Mouse (Mus musculus): ENCODE data around the gene Tor1b. TPM values are rescaled to one million over a fixed set of nuclear protein-coding genes. Genes with fewer than 3 reads are reported as not detected.

Gene Tor1b
- polyA plus RNA-seq, 1 experiment from 2014 or later, result 27.2 TPM

DNA sequence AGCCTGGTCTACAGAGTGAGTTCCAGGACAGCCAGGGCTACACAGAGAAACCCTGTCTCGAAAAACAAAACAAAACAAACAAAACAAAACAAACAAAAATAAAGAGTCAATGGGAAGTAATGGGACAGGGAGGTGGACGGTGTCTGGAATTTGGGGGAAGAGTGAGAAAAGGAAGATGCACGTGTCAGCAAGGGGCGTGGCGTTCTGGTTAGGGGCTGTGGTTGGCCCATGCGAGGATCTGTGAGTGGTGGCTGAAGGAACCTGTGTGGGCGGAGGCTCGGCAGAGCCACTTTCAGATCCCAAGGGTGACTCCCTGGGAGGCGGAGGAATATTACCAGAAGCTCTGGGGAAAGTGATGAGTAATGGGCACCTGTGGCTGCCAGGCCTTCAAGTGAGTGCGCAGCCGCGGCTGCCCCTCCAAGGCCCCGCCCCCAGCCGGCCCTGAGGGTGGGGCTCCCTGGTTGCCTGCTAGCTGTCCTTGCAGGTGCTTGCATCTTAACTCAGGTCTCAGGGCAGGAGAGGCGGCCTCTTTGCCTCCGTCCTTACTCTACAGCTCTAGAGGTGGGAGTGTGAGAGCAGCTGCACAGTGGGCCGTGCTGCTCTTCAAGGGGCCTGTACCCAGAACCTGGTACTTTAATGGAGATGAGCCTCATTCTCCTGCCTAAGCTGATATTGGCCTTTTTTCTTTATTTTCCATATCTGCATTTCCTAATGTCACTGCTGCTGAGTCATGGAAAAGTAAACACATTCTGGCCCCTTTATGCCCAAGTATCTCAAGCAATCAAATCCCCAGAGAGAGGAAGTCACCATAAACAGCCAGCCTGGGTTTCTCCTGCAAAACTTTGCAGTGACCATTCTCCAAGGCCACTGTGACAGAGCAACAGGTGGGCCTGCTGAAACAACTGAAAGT lies 32.6 kb downstream of the Tor1b start:
- Histone ChIP-seq H3K4me2 (peak overlapping the region; percentile 56), H3K9me3 (ENCODE audit: control insufficient read depth, low read length) (no peaks in the 10 kb centered on the region), H3K4me1 (replicated peaks; ENCODE audit: control insufficient read depth, insufficient read depth, low read length) (peaks cover 18% of the 10 kb centered on the region), H3K36me3 (ENCODE audit: control insufficient read depth, insufficient read depth, low read length) (no peaks in the 10 kb centered on the region), H3K4me3 (ENCODE audit: low read depth, low read length) (no peak overlapping the region), H3K27me3 (replicated peaks; ENCODE audit: control insufficient read depth, insufficient read depth, low read length) (no peaks in the 10 kb centered on the region), H3K9ac (ENCODE audit: low read depth, low read length) (peak overlapping the region; percentile 42; the same call in 1 of the 2 replicates), H3K27ac (ENCODE audit: low read depth, low read length) (no peak overlapping the region)
- no peak for ATAC-seq (replicated peaks; ENCODE audit: low FRiP score)
- DNase-seq (ENCODE audit: low spot score), result peak; percentile 54
- WGBS, result 23% methylated on average over 17 of the region's 17 CpGs

GRCm38 (mm10) chr2:30990221-30990620 lies 37.5 kb downstream of the Tor1b start:
- Histone ChIP-seq H3K9me3 (ENCODE audit: control insufficient read depth, low read length) (no peaks in the 10 kb centered on the region), H3K27me3 (replicated peaks; ENCODE audit: control insufficient read depth, insufficient read depth, low read length) (no peaks in the 10 kb centered on the region), H3K36me3 (ENCODE audit: control insufficient read depth, insufficient read depth, low read length) (no peaks in the 10 kb centered on the region), H3K4me3 (ENCODE audit: low read depth, low read length) (no peak overlapping the region), H3K27ac (ENCODE audit: low read depth, low read length) (no peak overlapping the region), H3K9ac (ENCODE audit: low read depth, low read length) (no peak overlapping the region), H3K4me1 (replicated peaks; ENCODE audit: control insufficient read depth, insufficient read depth, low read length) (peaks cover 5% of the 10 kb centered on the region), H3K4me2 (no peak overlapping the region)
- ATAC-seq (replicated peaks; ENCODE audit: low FRiP score) (no peak), DNase-seq (ENCODE audit: low spot score) (no peak)
- 78% methylated on average over 9 of the region's 9 CpGs for WGBS

DNA sequence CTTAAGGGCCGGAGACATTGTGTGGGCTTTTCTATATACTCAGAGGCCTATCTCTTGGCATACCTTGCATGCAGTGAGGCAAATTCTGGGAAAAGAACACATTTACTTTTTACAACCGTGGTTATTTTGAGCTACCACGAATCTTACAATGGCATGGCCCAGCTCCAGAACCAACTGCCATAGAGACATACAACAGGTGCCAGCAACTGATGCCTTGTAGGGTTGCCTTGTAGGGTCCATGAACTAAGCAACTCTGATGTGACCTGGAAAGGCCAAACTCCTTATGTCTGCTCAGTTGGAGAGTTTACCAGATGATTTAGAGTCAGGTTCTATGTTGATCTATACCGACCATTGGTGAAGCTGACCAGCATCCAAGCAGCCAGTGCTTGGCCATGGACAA lies 42.1 kb downstream of the Tor1b start:
- DNase-seq (ENCODE audit: low spot score) (no peak), ATAC-seq (replicated peaks; ENCODE audit: low FRiP score) (no peak)
- Histone ChIP-seq H3K36me3 (ENCODE audit: control insufficient read depth, insufficient read depth, low read length) (no peaks in the 10 kb centered on the region), H3K27ac (ENCODE audit: low read depth, low read length) (no peak overlapping the region), H3K9ac (ENCODE audit: low read depth, low read length) (no peak overlapping the region), H3K27me3 (replicated peaks; ENCODE audit: control insufficient read depth, insufficient read depth, low read length) (no peaks in the 10 kb centered on the region), H3K9me3 (ENCODE audit: control insufficient read depth, low read length) (no peaks in the 10 kb centered on the region), H3K4me2 (no peak overlapping the region), H3K4me1 (replicated peaks; ENCODE audit: control insufficient read depth, insufficient read depth, low read length) (no peaks in the 10 kb centered on the region; the same call in 1 of the 2 replicates), H3K4me3 (ENCODE audit: low read depth, low read length) (no peak overlapping the region)
- WGBS, result 90% methylated on average over 4 of the region's 4 CpGs

DNA sequence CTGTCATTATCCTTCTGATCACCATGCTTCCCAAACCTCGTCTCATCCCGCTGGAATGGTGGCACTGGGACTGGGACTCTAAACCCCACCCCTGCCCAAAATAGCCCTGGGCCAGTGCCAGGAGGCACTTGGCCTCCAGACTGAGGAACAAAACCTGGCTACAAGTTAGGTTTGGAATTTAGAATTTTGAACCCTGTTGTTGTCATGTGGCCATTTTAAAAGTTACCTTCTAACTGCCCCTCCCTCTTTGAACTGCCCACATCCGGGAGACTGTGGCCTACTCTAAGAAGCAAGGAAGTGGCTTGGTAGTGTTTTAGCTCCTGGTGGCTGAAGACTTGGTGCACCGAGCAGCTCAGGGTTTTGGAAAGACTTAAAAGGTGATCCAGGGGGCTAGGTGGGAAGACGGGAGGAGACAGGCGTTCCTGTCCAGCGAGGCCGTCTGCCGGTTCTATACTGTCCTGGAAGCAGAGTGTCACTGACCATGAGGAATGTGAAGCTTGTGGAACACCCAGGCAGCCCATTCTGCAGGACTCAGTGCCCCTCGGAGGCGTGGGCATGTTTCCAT lies 42.8 kb downstream of the Tor1b start:
- H3K4me2 ChIP-seq, result no peak overlapping the region
- H3K9ac ChIP-seq (ENCODE audit: low read depth, low read length), result no peak overlapping the region
- no peaks in the 10 kb centered on the region for H3K27me3 ChIP-seq (replicated peaks; ENCODE audit: control insufficient read depth, insufficient read depth, low read length)
- no peaks in the 10 kb centered on the region; the same call in 1 of the 2 replicates for H3K4me1 ChIP-seq (replicated peaks; ENCODE audit: control insufficient read depth, insufficient read depth, low read length)
- H3K36me3 ChIP-seq (ENCODE audit: control insufficient read depth, insufficient read depth, low read length), result no peaks in the 10 kb centered on the region
- 78% methylated on average over 11 of the region's 11 CpGs for WGBS
- no peak for ATAC-seq (replicated peaks; ENCODE audit: low FRiP score)
- no peak overlapping the region for H3K4me3 ChIP-seq (ENCODE audit: low read depth, low read length)
- H3K9me3 ChIP-seq (ENCODE audit: control insufficient read depth, low read length), result no peaks in the 10 kb centered on the region
- DNase-seq (ENCODE audit: low spot score), result no peak
- no peak overlapping the region for H3K27ac ChIP-seq (ENCODE audit: low read depth, low read length)

- H3K4me2 ChIP-seq, result no peak overlapping the region
- no peaks in the 10 kb centered on the region for H3K9me3 ChIP-seq (ENCODE audit: control insufficient read depth, low read length)
- 69% methylated on average over 8 of the region's 8 CpGs for WGBS
- no peaks in the 10 kb centered on the region for H3K27me3 ChIP-seq (replicated peaks; ENCODE audit: control insufficient read depth, insufficient read depth, low read length)
- no peak for ATAC-seq (replicated peaks; ENCODE audit: low FRiP score)
- H3K4me3 ChIP-seq (ENCODE audit: low read depth, low read length), result no peak overlapping the region
- DNase-seq (ENCODE audit: low spot score), result no peak
- H3K27ac ChIP-seq (ENCODE audit: low read depth, low read length), result no peak overlapping the region
- no peak overlapping the region for H3K9ac ChIP-seq (ENCODE audit: low read depth, low read length)
- H3K4me1 ChIP-seq (replicated peaks; ENCODE audit: control insufficient read depth, insufficient read depth, low read length), result no peaks in the 10 kb centered on the region; the same call in 1 of the 2 replicates
- H3K36me3 ChIP-seq (ENCODE audit: control insufficient read depth, insufficient read depth, low read length), result 0 out of 2 replicates have a peak, but pooled peaks cover 2% of the 10 kb centered on the region
These were observed 45.9 kb downstream of the Tor1b start for GRCm38 (mm10) chr2:30998443-30999260.

GRCm38 (mm10) chr2:31002857-31003256 lies 50.1 kb downstream of the Tor1b start:
- Histone ChIP-seq H3K4me3 (ENCODE audit: low read depth, low read length) (no peak overlapping the region), H3K36me3 (ENCODE audit: control insufficient read depth, insufficient read depth, low read length) (0 out of 2 replicates have a peak, but pooled peaks cover 2% of the 10 kb centered on the region), H3K4me2 (no peak overlapping the region), H3K4me1 (replicated peaks; ENCODE audit: control insufficient read depth, insufficient read depth, low read length) (peaks cover 26% of the 10 kb centered on the region), H3K9ac (ENCODE audit: low read depth, low read length) (no peak overlapping the region), H3K27me3 (replicated peaks; ENCODE audit: control insufficient read depth, insufficient read depth, low read length) (no peaks in the 10 kb centered on the region), H3K27ac (ENCODE audit: low read depth, low read length) (no peak overlapping the region), H3K9me3 (ENCODE audit: control insufficient read depth, low read length) (no peaks in the 10 kb centered on the region)
- 91% methylated on average over 10 of the region's 10 CpGs for WGBS
- ATAC-seq (replicated peaks; ENCODE audit: low FRiP score), result no peak
- DNase-seq (ENCODE audit: low spot score), result no peak

DNA sequence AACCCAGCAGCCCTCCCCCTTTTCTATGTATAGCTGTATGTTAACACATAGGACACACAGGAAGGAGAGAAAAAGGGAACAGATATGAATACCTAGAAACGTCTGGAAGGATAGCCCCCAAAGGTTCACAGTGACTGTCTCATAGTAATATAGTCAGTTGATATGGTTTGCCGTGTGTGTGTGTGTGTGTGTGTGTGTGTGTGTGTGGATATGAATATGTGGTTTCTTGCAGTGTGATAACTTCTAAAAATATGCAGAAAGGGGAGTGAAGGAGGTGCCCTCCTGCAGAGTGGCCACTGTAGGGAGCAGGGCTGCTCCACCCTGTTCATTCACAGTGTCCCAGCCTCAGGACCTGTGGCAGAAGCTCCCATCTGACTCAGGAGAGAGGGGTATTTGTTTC lies 52.7 kb downstream of the Tor1b start:
- peak overlapping the region; percentile 90 for H3K27ac ChIP-seq (ENCODE audit: low read depth, low read length)
- ATAC-seq (replicated peaks; ENCODE audit: low FRiP score) (peak; percentile 70), DNase-seq (ENCODE audit: low spot score) (no peak)
- no peaks in the 10 kb centered on the region for H3K27me3 ChIP-seq (replicated peaks; ENCODE audit: control insufficient read depth, insufficient read depth, low read length)
- H3K4me2 ChIP-seq, result peak overlapping the region; percentile 74
- 0 out of 2 replicates have a peak, but pooled peaks cover 2% of the 10 kb centered on the region for H3K36me3 ChIP-seq (ENCODE audit: control insufficient read depth, insufficient read depth, low read length)
- H3K9ac ChIP-seq (ENCODE audit: low read depth, low read length), result peak overlapping the region; percentile 61
- H3K4me1 ChIP-seq (replicated peaks; ENCODE audit: control insufficient read depth, insufficient read depth, low read length), result peaks cover 26% of the 10 kb centered on the region
- H3K9me3 ChIP-seq (ENCODE audit: control insufficient read depth, low read length), result no peaks in the 10 kb centered on the region
- peak overlapping the region; percentile 45 for H3K4me3 ChIP-seq (ENCODE audit: low read depth, low read length)
- 47% methylated on average over 2 of the region's 2 CpGs for WGBS

DNA sequence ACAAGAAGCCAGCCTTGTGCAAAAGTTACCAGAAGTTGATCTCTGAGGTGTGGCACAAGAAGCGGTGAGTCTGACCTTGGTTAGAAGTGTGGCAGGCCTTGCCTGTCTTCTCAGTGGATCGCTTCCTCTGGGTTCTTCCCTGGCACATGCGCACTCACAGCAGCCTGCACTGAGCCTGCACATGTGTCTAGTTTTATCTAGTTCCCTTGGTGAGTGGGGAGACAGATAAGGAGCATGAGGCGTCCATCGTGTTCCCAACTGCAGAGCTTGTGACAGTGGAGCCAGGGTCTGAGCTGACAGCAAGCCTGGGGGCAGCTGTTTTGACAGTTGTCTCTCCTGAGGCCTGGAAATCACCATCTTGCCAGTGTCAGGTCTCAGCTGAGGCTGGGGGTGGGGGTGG lies 53.7 kb downstream of the Tor1b start:
- 31% methylated on average over 5 of the region's 5 CpGs for WGBS
- no peaks in the 10 kb centered on the region for H3K9me3 ChIP-seq (ENCODE audit: control insufficient read depth, low read length)
- peak overlapping the region; percentile 74 for H3K4me2 ChIP-seq
- no peaks in the 10 kb centered on the region for H3K27me3 ChIP-seq (replicated peaks; ENCODE audit: control insufficient read depth, insufficient read depth, low read length)
- 0 out of 2 replicates have a peak, but pooled peaks cover 2% of the 10 kb centered on the region for H3K36me3 ChIP-seq (ENCODE audit: control insufficient read depth, insufficient read depth, low read length)
- peaks cover 26% of the 10 kb centered on the region for H3K4me1 ChIP-seq (replicated peaks; ENCODE audit: control insufficient read depth, insufficient read depth, low read length)
- peak overlapping the region; percentile 61 for H3K9ac ChIP-seq (ENCODE audit: low read depth, low read length)
- DNase-seq (ENCODE audit: low spot score) (peak; percentile 59), ATAC-seq (replicated peaks; ENCODE audit: low FRiP score) (peak; percentile 93)
- H3K27ac ChIP-seq (ENCODE audit: low read depth, low read length), result peak overlapping the region; percentile 90
- H3K4me3 ChIP-seq (ENCODE audit: low read depth, low read length), result peak overlapping the region; percentile 45
